Mouse (Mus musculus): ENCODE results near the gene Syn3.
"Not testable (repeated sequence)": the region's sequence is repeated elsewhere in the genome, so short reads cannot be mapped to it uniquely, and the experiment has no call there.

Gene Syn3

GRCm38 (mm10) chr10:86498673-86499391, at the start of gene Syn3:
Gene Syn3 (minus strand): TSS chr10:86498896.
- peak; percentile 17 to 31 for DNase-seq (ENCODE audit: low spot score in 2 of 2)

- DNase-seq (ENCODE audit: low spot score in 2 of 2): not testable (repeated sequence)
Measured at GRCm38 (mm10) chr10:86526357-86526874, 27.7 kb upstream of the Syn3 start.

GRCm38 (mm10) chr10:86513801-86514200, 15.1 kb upstream of the Syn3 start:
- DNase-seq (ENCODE audit: low spot score in 2 of 2): no peak

GRCm38 (mm10) chr10:86510941-86511340, 12.2 kb upstream of the Syn3 start:
- DNase-seq (ENCODE audit: low spot score in 2 of 2): no peak

GRCm38 (mm10) chr10:86502063-86502462, 3.4 kb upstream of the Syn3 start:
- DNase-seq (ENCODE audit: low spot score in 2 of 2): no peak

GRCm38 (mm10) chr10:86498051-86498672, 534 bp downstream of the Syn3 start:
- no peak for DNase-seq (ENCODE audit: low spot score in 2 of 2)

GRCm38 (mm10) chr10:86495851-86496250, 2.8 kb downstream of the Syn3 start:
- no peak for DNase-seq (ENCODE audit: low spot score in 2 of 2)

GRCm38 (mm10) chr10:86493140-86493539, 5.6 kb downstream of the Syn3 start:
- DNase-seq (ENCODE audit: low spot score in 2 of 2): no peak

- no peak for DNase-seq (ENCODE audit: low spot score in 2 of 2)
Measured at GRCm38 (mm10) chr10:86492089-86492907, 6.4 kb downstream of the Syn3 start.

GRCm38 (mm10) chr10:86491316-86492088, 7.2 kb downstream of the Syn3 start:
- no peak for DNase-seq (ENCODE audit: low spot score in 2 of 2)

GRCm38 (mm10) chr10:86488544-86488943, 10.2 kb downstream of the Syn3 start:
- no peak for DNase-seq (ENCODE audit: low spot score in 2 of 2)

GRCm38 (mm10) chr10:86485971-86486370, 12.7 kb downstream of the Syn3 start:
- DNase-seq (ENCODE audit: low spot score in 2 of 2): no peak

- no peak for DNase-seq (ENCODE audit: low spot score in 2 of 2)
Measured at GRCm38 (mm10) chr10:86483968-86484367, 14.7 kb downstream of the Syn3 start.

GRCm38 (mm10) chr10:86482496-86482895, 16.2 kb downstream of the Syn3 start:
- no peak for DNase-seq (ENCODE audit: low spot score in 2 of 2)

- no peak for DNase-seq (ENCODE audit: low spot score in 2 of 2)
Measured at GRCm38 (mm10) chr10:86480711-86481110, 18.0 kb downstream of the Syn3 start.

- no peak for DNase-seq (ENCODE audit: low spot score in 2 of 2)
Measured at GRCm38 (mm10) chr10:86479718-86480121, 19.0 kb downstream of the Syn3 start.

GRCm38 (mm10) chr10:86476720-86477119, 22.0 kb downstream of the Syn3 start:
- no peak for DNase-seq (ENCODE audit: low spot score in 2 of 2)

- DNase-seq (ENCODE audit: low spot score in 2 of 2): no peak
Measured at GRCm38 (mm10) chr10:86475270-86475669, 23.4 kb downstream of the Syn3 start.

- DNase-seq (ENCODE audit: low spot score in 2 of 2): no peak
Measured at GRCm38 (mm10) chr10:86474176-86475154, 24.2 kb downstream of the Syn3 start.

- DNase-seq (ENCODE audit: low spot score in 2 of 2): peak in 1 of 2 experiments; percentile 9
Measured at GRCm38 (mm10) chr10:86473637-86474154, 25.0 kb downstream of the Syn3 start.

Data from spleen, postnatal 14 days (tissue).